Mouse (Mus musculus): Measurements from ENCODE around the gene Sumo3.

GRCm38 (mm10) chr10:77623069-77623492 lies 17.2 kb downstream of the Sumo3 start:
- TF ChIP-seq MYOG (IDR thresholded peaks at IDR 0.05; ENCODE audit: control insufficient read depth, extremely low read depth, insufficient read length) = no peak
- TF ChIP-seq CTCF (IDR thresholded peaks at IDR 0.05; ENCODE audit: control insufficient read depth, insufficient read depth, insufficient read length) = no peak
- TF ChIP-seq USF1 (IDR thresholded peaks at IDR 0.05; ENCODE audit: low read depth) = no peak
- peak; percentile 43 for TF ChIP-seq MYOD1 (IDR thresholded peaks at IDR 0.05; ENCODE audit: control insufficient read depth, insufficient read length, low read depth)
- no peak for TF ChIP-seq MAX (IDR thresholded peaks at IDR 0.05)
- no peak for TF ChIP-seq FOSL1 (IDR thresholded peaks at IDR 0.05; ENCODE audit: insufficient read depth, low read length, poor library complexity, severe bottlenecking)
